Mouse (Mus musculus) ovary, postnatal 36 days (tissue): ENCODE measurements around the gene Olfr198.
"Not testable (repeated sequence)": the region's sequence is repeated elsewhere in the genome, so short reads cannot be mapped to it uniquely, and the experiment has no call there.

Experiments
- DNase-seq: peaks from one replicate; pipeline ENCODE4 v3.0.0; 2022; ENCODE audit warnings: low spot score, mixed read lengths

The Olfr198 gene

DNA sequence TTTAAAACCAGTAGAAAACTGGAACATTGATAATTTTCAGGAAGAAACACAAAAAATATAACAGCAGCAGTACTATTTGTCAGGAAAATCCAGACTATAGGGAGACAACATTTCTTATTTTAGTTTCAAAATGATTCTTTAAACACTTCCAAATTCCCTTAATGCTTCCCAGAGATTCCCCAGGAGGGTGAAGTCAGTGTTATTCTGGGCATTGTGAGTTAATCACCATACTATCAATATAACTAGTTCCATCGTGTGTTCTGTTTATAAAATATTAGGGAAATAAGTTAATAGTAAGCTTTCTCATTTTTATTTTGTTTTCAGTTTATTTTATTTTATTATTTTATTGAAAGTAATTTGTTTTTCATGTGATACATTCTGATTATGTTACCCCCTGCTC is at the start of gene Olfr198:
TSS of gene Olfr198 (minus strand) at position 101 of the 400 bp plus-strand sequence.
- not testable (repeated sequence) for DNase-seq

DNA sequence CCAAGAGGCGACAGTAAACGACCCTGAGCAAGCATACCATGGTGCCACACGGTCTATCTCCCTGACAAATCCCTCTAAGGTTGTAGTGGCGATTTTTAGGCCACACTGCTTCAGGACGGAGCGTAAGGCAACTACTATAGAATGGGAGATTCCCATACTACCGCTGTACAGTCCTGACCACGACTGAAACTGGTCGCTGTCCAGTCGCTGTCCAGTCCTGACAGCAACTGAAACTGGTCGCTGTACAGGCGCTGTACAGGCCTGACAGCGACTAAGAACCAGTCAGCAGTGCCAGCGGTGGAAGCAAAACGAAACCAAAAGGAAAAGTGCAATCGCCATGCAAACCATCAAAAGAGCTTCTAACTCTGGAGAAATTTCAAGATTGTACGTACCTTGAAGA is 46.4 kb upstream of the Olfr198 start:
- no peak for DNase-seq

DNA sequence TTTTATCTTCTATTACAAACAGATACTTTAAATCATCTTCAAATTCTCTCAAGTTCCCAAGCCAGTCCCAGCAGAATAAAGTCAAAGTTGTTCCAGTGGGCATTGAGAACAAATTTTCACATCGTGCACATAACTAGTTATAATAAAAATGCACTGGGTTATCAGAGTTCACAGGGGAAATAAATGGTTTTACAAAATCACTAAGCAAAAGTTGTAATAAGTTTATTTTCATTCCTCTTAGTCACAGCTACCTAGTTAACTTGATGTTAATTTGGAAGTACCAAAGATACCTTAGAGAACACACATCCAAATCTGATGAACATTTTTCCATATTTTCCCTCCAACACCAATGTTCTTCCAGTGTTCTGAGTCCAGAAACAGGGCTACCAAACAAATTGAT is 16.3 kb upstream of the Olfr198 start, which contains the start of gene Olfr199:
TSS of gene Olfr199 (minus strand) at position 101 of the 400 bp plus-strand sequence.
- DNase-seq: not testable (repeated sequence)

DNA sequence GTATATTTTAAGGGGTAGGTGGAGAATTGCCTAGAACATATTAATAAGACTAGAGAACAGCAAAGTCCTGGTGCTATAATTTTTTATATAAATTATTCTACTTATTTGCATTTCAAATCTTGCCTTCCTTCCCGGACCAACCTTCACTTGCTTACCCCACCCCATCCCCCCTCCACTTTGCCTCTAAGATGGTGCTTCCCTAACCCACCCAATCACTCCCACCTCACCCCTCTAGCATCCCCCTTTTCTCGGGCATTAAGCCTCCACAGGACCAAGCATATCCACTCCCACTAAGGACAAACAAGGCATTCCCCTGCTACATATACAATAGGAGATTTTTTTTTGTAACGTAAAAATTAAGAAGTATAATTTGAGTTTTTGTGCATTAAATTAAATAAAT is 14.5 kb upstream of the Olfr198 start:
- DNase-seq: not testable (repeated sequence)

DNA sequence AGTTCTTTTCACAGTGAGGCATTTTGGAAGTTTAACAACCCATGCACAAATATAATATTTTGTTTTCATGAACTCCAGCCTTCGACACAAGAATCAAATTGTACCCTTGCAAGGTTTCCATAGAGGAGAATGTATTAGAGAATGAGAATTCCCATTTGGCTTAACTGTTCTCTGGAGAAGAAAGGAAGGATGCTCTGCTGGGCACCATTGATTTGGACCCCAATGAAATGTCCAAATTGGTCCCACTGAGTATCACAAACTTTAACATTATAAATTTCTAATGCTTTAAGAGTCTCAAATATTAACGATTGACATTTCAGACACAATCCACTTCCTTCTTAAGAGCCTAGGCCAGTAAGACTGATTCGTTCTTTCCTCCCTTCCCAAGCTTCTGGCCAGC is 33.0 kb downstream of the Olfr198 start, which contains the start of gene Olfr196:
TSS of gene Olfr196 (minus strand) at position 101 of the 400 bp plus-strand sequence.
- no peak for DNase-seq

DNA sequence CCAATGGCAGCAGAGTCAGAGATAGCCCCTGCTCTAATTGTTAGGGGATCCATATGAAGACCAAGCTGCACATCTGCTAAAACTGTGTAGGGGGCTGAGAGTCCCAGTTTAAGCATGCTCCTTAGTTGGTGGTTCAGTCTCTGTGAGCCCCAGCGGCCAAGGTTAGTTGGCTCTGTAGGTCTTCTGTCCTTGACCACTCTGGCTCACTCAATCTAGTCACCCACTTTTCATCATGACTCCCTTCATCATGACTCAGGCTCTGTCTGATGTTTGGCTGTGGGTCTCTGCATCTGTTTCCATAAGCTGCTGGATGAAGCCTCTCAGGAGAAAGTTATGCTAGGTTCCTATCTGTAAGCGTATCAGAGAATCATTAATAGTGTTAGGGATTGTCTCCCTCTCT is 51.3 kb downstream of the Olfr198 start:
- no peak for DNase-seq
